Mouse (Mus musculus) liver, embryonic 16.5 days (tissue): ENCODE measurements around the gene Osbpl8. TPM values are rescaled to one million over a fixed set of nuclear protein-coding genes. Genes with fewer than 3 reads are reported as not detected.
A peak's percentile ranks its signal among the peaks of the same experiment; 100 is the strongest.

Experiments
- ATAC-seq: fragments of 200-750 bp; cut with Nextera tagmentation; 2 replicates; pipeline ENCODE4 v1.8.0; 2017; ENCODE audit warnings: low read depth, mild to moderate bottlenecking, moderate number of reproducible peaks, moderate library complexity
- H3K27ac ChIP-seq: fragments of 300-500 bp; sonication (generic); 2 replicates; pipeline ENCODE4 v1.5.1; 2014; ENCODE audit warnings: mild to moderate bottlenecking, low read length
- H3K27me3 ChIP-seq: fragments of 300-500 bp; sonication (generic); 2 replicates; pipeline ENCODE4 v1.6.1; 2014; ENCODE audit warnings: low read depth, low read length, mixed read lengths; ENCODE audit not compliant: control insufficient read depth, insufficient read depth
- H3K36me3 ChIP-seq: fragments of 300-500 bp; sonication (generic); 2 replicates; pipeline ENCODE4 v1.6.1; 2014; ENCODE audit warnings: mild to moderate bottlenecking; ENCODE audit not compliant: control insufficient read depth, insufficient read depth
- H3K4me1 ChIP-seq: fragments of 300-500 bp; sonication (generic); 2 replicates; pipeline ENCODE4 v1.6.1; 2014; ENCODE audit warnings: low read depth, low read length, mixed read lengths; ENCODE audit not compliant: control insufficient read depth
- H3K4me2 ChIP-seq: fragments of 300-500 bp; sonication (generic); 2 replicates; pipeline ENCODE4 v1.6.1; 2014; ENCODE audit warnings: low read depth, low read length, mixed read lengths
- H3K4me3 ChIP-seq: fragments of 300-500 bp; sonication (generic); 2 replicates; pipeline ENCODE4 v1.5.1; 2014; ENCODE audit warnings: low read depth, mild to moderate bottlenecking, low read length
- H3K9ac ChIP-seq: fragments of 300-500 bp; sonication (generic); 2 replicates; pipeline ENCODE4 v1.6.1; 2014; ENCODE audit warnings: low read depth, low read length
- H3K9me3 ChIP-seq: fragments of 300-500 bp; sonication (generic); replicated peaks from 2 replicates; pipeline ENCODE4 v1.6.1; 2016; ENCODE audit warnings: low read length; ENCODE audit not compliant: control insufficient read depth
- WGBS: fragments of 180-500 bp; shearing (Covaris S2); extraction: QIAGEN DNeasy Blood & Tissue Kit; methylation state at CpG from one replicate; pipeline ENCODE4 v1.1.7; 2014; ENCODE audit not compliant: insufficient replicate concordance; 5-methylcytosine and 5-hydroxymethylcytosine counted together
- polyA plus RNA-seq: library from polyadenylated mRNA; unstranded; fragments of >200 nt; fragmentation: Nextera tagmentation; extraction: Ambion mirVana; gene quantifications from 2 replicates; pipeline ENCODE4 v1.2.1, GENCODE M21; 2015

Gene Osbpl8
- polyA plus RNA-seq, 1 experiment from 2014 or later = 8.2 TPM

DNA sequence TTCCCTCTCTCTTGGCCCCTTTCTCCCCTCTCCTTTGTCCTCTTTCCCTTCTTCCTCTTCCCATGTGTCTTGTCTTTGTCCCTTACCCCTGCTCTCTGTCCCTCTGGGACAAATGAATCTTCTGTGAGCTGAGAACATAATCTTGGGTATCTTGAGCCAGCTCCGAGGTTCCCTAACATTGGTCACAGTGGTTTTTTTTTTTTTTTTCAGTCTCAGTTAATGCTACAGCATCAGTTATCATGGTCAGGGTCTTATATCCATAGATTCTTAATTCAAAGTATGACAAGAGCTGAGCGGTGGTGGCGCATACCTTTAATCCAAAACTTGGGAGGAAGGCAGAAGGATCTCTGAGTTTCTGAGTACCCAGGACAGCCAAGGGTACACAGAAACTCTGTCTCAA, 4.0 kb upstream of the Osbpl8 start:
- H3K4me1 ChIP-seq = peaks cover 19% of the 10 kb centered on the region
- no peak for ATAC-seq
- no peak overlapping the region for H3K4me2 ChIP-seq
- H3K27me3 ChIP-seq = no peaks in the 10 kb centered on the region
- no peak overlapping the region for H3K9ac ChIP-seq
- no peaks in the 10 kb centered on the region for H3K9me3 ChIP-seq
- H3K4me3 ChIP-seq = no peak overlapping the region
- 73% methylated on average over 3 of the region's 3 CpGs for WGBS
- no peak overlapping the region for H3K27ac ChIP-seq
- H3K36me3 ChIP-seq = no peaks in the 10 kb centered on the region

GRCm38 (mm10) chr10:111161373-111161772, 3.2 kb upstream of the Osbpl8 start:
- Histone ChIP-seq H3K27ac (no peak overlapping the region), H3K4me3 (no peak overlapping the region), H3K9me3 (no peaks in the 10 kb centered on the region), H3K4me1 (peaks cover 19% of the 10 kb centered on the region), H3K27me3 (no peaks in the 10 kb centered on the region), H3K36me3 (no peaks in the 10 kb centered on the region), H3K9ac (no peak overlapping the region), H3K4me2 (no peak overlapping the region)
- 63% methylated on average over 6 of the region's 6 CpGs for WGBS
- no peak for ATAC-seq

DNA sequence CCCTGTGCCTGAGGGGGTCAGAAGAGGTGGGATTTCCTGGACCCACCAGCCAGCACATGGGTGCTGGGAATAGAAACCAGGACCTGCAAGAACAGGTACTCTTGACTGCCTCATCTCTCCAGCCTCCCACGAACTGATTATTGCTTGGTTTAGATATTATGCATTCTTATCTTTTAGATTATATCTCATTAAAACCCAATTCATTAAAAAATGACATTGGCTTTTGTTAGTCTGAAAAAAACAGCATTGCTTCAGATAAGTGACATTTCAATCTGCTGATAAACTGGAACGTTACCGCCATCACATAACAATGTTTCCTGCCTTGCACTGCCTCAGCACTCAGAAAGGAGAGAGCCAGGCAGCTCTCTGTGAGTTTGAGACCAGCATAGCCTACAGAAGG, 1.5 kb upstream of the Osbpl8 start:
- WGBS = 25% methylated on average over 3 of the region's 3 CpGs
- Histone ChIP-seq H3K9ac (no peak overlapping the region), H3K27ac (no peak overlapping the region; the same call in 1 of the 2 replicates), H3K27me3 (no peaks in the 10 kb centered on the region), H3K36me3 (no peaks in the 10 kb centered on the region), H3K9me3 (no peaks in the 10 kb centered on the region), H3K4me2 (no peak overlapping the region), H3K4me1 (peaks cover 29% of the 10 kb centered on the region), H3K4me3 (no peak overlapping the region)
- ATAC-seq = no peak

GRCm38 (mm10) chr10:111163601-111164240, 831 bp upstream of the Osbpl8 start:
- 20% methylated on average over 9 of the region's 9 CpGs for whole genome bisulfite sequencing
- no peaks in the 10 kb centered on the region for H3K9me3 ChIP-seq
- ATAC-seq = no peak
- H3K4me3 ChIP-seq = peak overlapping the region; percentile 99
- peaks cover 35% of the 10 kb centered on the region for H3K4me1 ChIP-seq
- peak overlapping the region; percentile 81 for H3K9ac ChIP-seq
- peak overlapping the region; percentile 87 for H3K4me2 ChIP-seq
- peak overlapping the region; percentile 96 for H3K27ac ChIP-seq
- no peaks in the 10 kb centered on the region for H3K27me3 ChIP-seq
- no peaks in the 10 kb centered on the region for H3K36me3 ChIP-seq

- WGBS = under 1% methylated on average over 51 of the region's 52 CpGs
- H3K4me3 ChIP-seq = peak overlapping the region; percentile 99
- ATAC-seq = peak; percentile 24
- no peaks in the 10 kb centered on the region for H3K9me3 ChIP-seq
- peak overlapping the region; percentile 100 for H3K9ac ChIP-seq
- H3K4me2 ChIP-seq = peak overlapping the region; percentile 55
- no peaks in the 10 kb centered on the region for H3K36me3 ChIP-seq
- H3K4me1 ChIP-seq = peaks cover 49% of the 10 kb centered on the region
- no peaks in the 10 kb centered on the region for H3K27me3 ChIP-seq
- peak overlapping the region; percentile 97 for H3K27ac ChIP-seq
Observed at GRCm38 (mm10) chr10:111165219-111165981, 848 bp downstream of the Osbpl8 start.

- Histone ChIP-seq H3K4me3 (peak overlapping the region; percentile 99), H3K9me3 (no peaks in the 10 kb centered on the region), H3K27ac (peak overlapping the region; percentile 97), H3K4me2 (peak overlapping the region; percentile 55), H3K9ac (peak overlapping the region; percentile 100), H3K4me1 (peaks cover 58% of the 10 kb centered on the region), H3K36me3 (no peaks in the 10 kb centered on the region), H3K27me3 (no peaks in the 10 kb centered on the region)
- 35% methylated on average over 4 of the region's 4 CpGs for WGBS
- no peak for ATAC-seq
Observed at GRCm38 (mm10) chr10:111166057-111166841, 1.7 kb downstream of the Osbpl8 start.

- 17% methylated on average over 4 of the region's 4 CpGs for WGBS
- Histone ChIP-seq H3K36me3 (no peaks in the 10 kb centered on the region), H3K9ac (peak overlapping the region; percentile 59), H3K4me1 (peaks cover 62% of the 10 kb centered on the region), H3K4me3 (peak overlapping the region; percentile 58), H3K27me3 (no peaks in the 10 kb centered on the region), H3K9me3 (no peaks in the 10 kb centered on the region), H3K4me2 (peak overlapping the region; percentile 74), H3K27ac (peak overlapping the region; percentile 93)
- no peak for ATAC-seq
Observed at GRCm38 (mm10) chr10:111167444-111167843, 2.9 kb downstream of the Osbpl8 start.

DNA sequence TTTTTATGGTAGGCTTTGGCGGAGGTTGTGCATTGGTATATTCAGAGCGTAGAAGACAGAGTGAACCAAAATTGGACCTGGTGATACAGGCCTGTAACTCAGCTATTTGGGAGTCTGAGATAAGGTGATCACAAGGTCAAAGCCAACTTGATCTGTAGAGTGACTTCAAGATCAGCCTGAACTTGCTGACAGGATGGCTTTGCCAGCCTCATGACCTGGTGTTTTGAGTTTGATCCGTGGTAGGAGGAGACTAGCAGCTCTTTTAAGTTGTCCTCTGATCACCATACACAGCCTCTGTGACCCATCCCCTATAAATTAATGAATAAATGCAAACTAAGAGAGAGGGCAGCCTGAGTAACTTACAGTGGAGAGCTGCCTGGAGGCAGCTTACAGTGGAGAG, 3.8 kb downstream of the Osbpl8 start:
- Histone ChIP-seq H3K4me3 (peak overlapping the region; percentile 58), H3K9ac (peak overlapping the region; percentile 59), H3K4me1 (peaks cover 57% of the 10 kb centered on the region), H3K9me3 (no peaks in the 10 kb centered on the region), H3K36me3 (no peaks in the 10 kb centered on the region), H3K4me2 (peak overlapping the region; percentile 74), H3K27ac (peak overlapping the region; percentile 93), H3K27me3 (no peaks in the 10 kb centered on the region)
- ATAC-seq = peak; percentile 44
- 34% methylated on average over 3 of the region's 3 CpGs for WGBS
